ENCODE assay signal across 8 mouse cellular contexts in the genomic region with DNA sequence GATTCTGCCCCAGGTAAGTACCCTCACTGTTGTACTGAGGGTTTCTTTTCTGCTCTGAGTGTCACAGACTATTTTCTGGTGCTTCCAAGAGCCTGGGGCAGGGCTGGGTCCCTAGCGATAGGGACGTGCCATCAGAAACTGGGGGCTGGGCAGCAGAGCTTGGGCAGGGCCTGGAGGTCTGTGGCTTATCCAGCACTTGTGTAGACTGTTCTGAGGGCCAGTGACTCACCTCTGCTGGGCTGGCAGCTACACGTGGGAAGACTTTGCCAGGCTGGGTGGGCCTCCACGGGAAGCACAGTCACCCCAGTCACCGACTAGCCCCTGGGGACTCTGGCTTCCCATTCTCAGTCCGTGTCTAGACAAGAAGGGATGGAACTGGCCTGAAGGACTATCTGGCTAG. TPM values are rescaled to one million over a fixed set of nuclear protein-coding genes. Genes with fewer than 3 reads are reported as not detected.
DNase-seq lines count a peak whose midpoint lies in the region; ATAC-seq and TF ChIP-seq lines count a peak whose summit lies in the region.

No protein-coding gene starts in this region.

- ATAC-seq in erythroblast, adult 5-6 weeks (replicated peaks; ENCODE audit: low FRiP score, poor library complexity, severe bottlenecking), result peak; percentile 18; the same call in 1 of the 2 replicates
- peak; percentile 2 for ATAC-seq in hindbrain, embryonic 13.5 days (ENCODE audit: low FRiP score)
- ATAC-seq in megakaryocyte progenitor cell, adult 5-6 weeks (replicated peaks; ENCODE audit: poor library complexity), result 0 out of 2 replicates have a peak, but pooled peaks have one; percentile 12

- no peak overlapping the region for H3K27ac ChIP-seq in hindbrain, embryonic 13.5 days

- no peaks in the 10 kb centered on the region for H3K9me3 ChIP-seq in hindbrain, embryonic 13.5 days

- TF ChIP-seq POLR2A in lung, adult 2 months (IDR thresholded peaks at IDR 0.05; ENCODE audit: borderline replicate concordance, extremely low read depth, low read depth, low read length), result no peak

- no peaks in the 10 kb centered on the region for H3K36me3 ChIP-seq in hindbrain, embryonic 13.5 days

- peaks cover 14% of the 10 kb centered on the region for H3K4me1 ChIP-seq in lung, adult 2 months (ENCODE audit: control insufficient read depth, insufficient read depth, low read length)
- peaks cover 42% of the 10 kb centered on the region for H3K4me1 ChIP-seq in hindbrain, embryonic 13.5 days (replicated peaks)

- H3K27me3 ChIP-seq in hindbrain, embryonic 13.5 days, result peaks cover 18% of the 10 kb centered on the region

- WGBS in lung, adult 2 months, result 28% methylated on average over 6 of the region's 6 CpGs
- 56% methylated on average over 6 of the region's 6 CpGs for WGBS in hindbrain, embryonic 13.5 days

- H3K4me3 ChIP-seq in lung, adult 2 months (replicated peaks; ENCODE audit: extremely low read depth, low read depth, low read length), result peak overlapping the region; percentile 61
- H3K4me3 ChIP-seq in hindbrain, embryonic 13.5 days, result peak overlapping the region; percentile 69

- no peak for TF ChIP-seq CTCF in lung, adult 2 months (IDR thresholded peaks at IDR 0.05; ENCODE audit: insufficient read depth, low read length)

- peak; percentile 48 for DNase-seq in lung, adult 2 months
- no peak for DNase-seq in lung, postnatal 10 days
- no peak for DNase-seq in layer of hippocampus, postnatal 25 days (ENCODE audit: extremely low spot score in 1 of 2, low spot score in 1 of 2)
- no peak for DNase-seq in thymus, postnatal 4 days
- no peak for DNase-seq in embryo, embryonic 10.5 days (ENCODE audit: low spot score)

- H3K9ac ChIP-seq in hindbrain, embryonic 13.5 days, result peak overlapping the region; percentile 81

- peak overlapping the region; percentile 97 for H3K4me2 ChIP-seq in hindbrain, embryonic 13.5 days

RNA-seq across cellular contexts. Expression of a gene that starts 0.9 kb away (rescaled TPM):
- polyA plus RNA-seq in lung, adult 2 months (2012; rRNA removed), result 283 and 341 TPM in 2 replicates
- total RNA-seq in erythroblast, adult 5-6 weeks (2015; ENCODE audit: low replicate concordance), result 1.7 and 12.1 TPM in 2 replicates
- total RNA-seq in erythroblast, adult 5-6 weeks (2017; ENCODE audit: low replicate concordance), result 9.3 and 18.5 TPM in 2 replicates
- 15.2 and 18.0 TPM in 2 replicates for polyA plus RNA-seq in hindbrain, embryonic 13.5 days (2015; fragmentation: Nextera tagmentation; extraction: Ambion mirVana)
- 1.4 and 2.1 TPM in 2 replicates for total RNA-seq in megakaryocyte progenitor cell, adult 5-6 weeks (2015)
- 2.1 and 2.8 TPM in 2 replicates for total RNA-seq in megakaryocyte progenitor cell, adult 5-6 weeks (2017)
- total RNA-seq in layer of hippocampus, postnatal 25 days (2021), result 10 to 100 TPM; 26.3 to 27.9 TPM

RNA-seq across cellular contexts. Expression of a gene that starts 40.8 kb away (rescaled TPM):
- polyA plus RNA-seq in lung, adult 2 months (2012; rRNA removed), result 10.5 and 13.8 TPM in 2 replicates
- total RNA-seq in erythroblast, adult 5-6 weeks (2015; ENCODE audit: low replicate concordance), result 263 and 307 TPM in 2 replicates
- 530 and 535 TPM in 2 replicates for total RNA-seq in erythroblast, adult 5-6 weeks (2017; ENCODE audit: low replicate concordance)
- 22.6 and 25.1 TPM in 2 replicates for polyA plus RNA-seq in hindbrain, embryonic 13.5 days (2015; fragmentation: Nextera tagmentation; extraction: Ambion mirVana)
- 3.0 and 4.6 TPM in 2 replicates for total RNA-seq in megakaryocyte progenitor cell, adult 5-6 weeks (2015)
- 3.4 and 3.9 TPM in 2 replicates for total RNA-seq in megakaryocyte progenitor cell, adult 5-6 weeks (2017)
- 1 to 10 TPM; 9.3 TPM for total RNA-seq in layer of hippocampus, postnatal 25 days (2021)

RNA-seq across cellular contexts. Expression of a gene that starts 40.8 kb away (rescaled TPM):
- polyA plus RNA-seq in lung, adult 2 months (2012; rRNA removed), result 2.3 and 3.1 TPM in 2 replicates
- not detected in 2 replicates for total RNA-seq in erythroblast, adult 5-6 weeks (2015; ENCODE audit: low replicate concordance)
- not detected in 2 replicates for total RNA-seq in erythroblast, adult 5-6 weeks (2017; ENCODE audit: low replicate concordance)
- polyA plus RNA-seq in hindbrain, embryonic 13.5 days (2015; fragmentation: Nextera tagmentation; extraction: Ambion mirVana), result 1.5 and 1.7 TPM in 2 replicates
- total RNA-seq in megakaryocyte progenitor cell, adult 5-6 weeks (2015), result 0.15 and 1.1 TPM in 2 replicates
- total RNA-seq in megakaryocyte progenitor cell, adult 5-6 weeks (2017), result not detected in 2 replicates
- total RNA-seq in layer of hippocampus, postnatal 25 days (2021), result under 1 TPM; 0.85 to 0.96 TPM

RNA-seq across cellular contexts. Expression of a gene that starts 59.3 kb away (rescaled TPM):
- 62.3 and 87.2 TPM in 2 replicates for polyA plus RNA-seq in lung, adult 2 months (2012; rRNA removed)
- total RNA-seq in erythroblast, adult 5-6 weeks (2015; ENCODE audit: low replicate concordance), result 5.2 and 9.0 TPM in 2 replicates
- 4.6 and 5.8 TPM in 2 replicates for total RNA-seq in erythroblast, adult 5-6 weeks (2017; ENCODE audit: low replicate concordance)
- polyA plus RNA-seq in hindbrain, embryonic 13.5 days (2015; fragmentation: Nextera tagmentation; extraction: Ambion mirVana), result 149 and 152 TPM in 2 replicates
- total RNA-seq in megakaryocyte progenitor cell, adult 5-6 weeks (2015), result 7.7 and 10.4 TPM in 2 replicates
- total RNA-seq in megakaryocyte progenitor cell, adult 5-6 weeks (2017), result 6.3 and 13.7 TPM in 2 replicates
- 100 to 1,000 TPM; 164 to 182 TPM for total RNA-seq in layer of hippocampus, postnatal 25 days (2021)

Comparison
In these comparisons a context has a peak if more than half of its experiments do, and no peak if none do; other contexts are left out.
1. RNA of a gene that starts 40.8 kb away (total RNA-seq): 263 to 535 TPM in erythroblast, adult 5-6 weeks; 9.3 TPM in layer of hippocampus, postnatal 25 days and 3.0 to 4.6 TPM in megakaryocyte progenitor cell, adult 5-6 weeks; every median in the first group is over 10 times any median in the second.
2. Peak in every context shown above with its lines, with median percentiles within 50 percentile points of each other: ATAC-seq.